Mouse (Mus musculus) forebrain, embryonic 12.5 days (tissue): ENCODE data around the gene Cmklr1. TPM values are rescaled to one million over a fixed set of nuclear protein-coding genes. Genes with fewer than 3 reads are reported as not detected.

Experiments
- ATAC-seq: fragments of 200-750 bp; cut with Nextera tagmentation; 2 replicates; pipeline ENCODE4 v1.8.0; 2017; ENCODE audit warnings: moderate TSS enrichment; ENCODE audit not compliant: low FRiP score
- H3K27ac ChIP-seq: fragments of 300-500 bp; sonication (generic); 2 replicates; pipeline ENCODE4 v1.5.1; 2016; ENCODE audit warnings: mild to moderate bottlenecking
- H3K27me3 ChIP-seq: fragments of 300-500 bp; sonication (generic); 2 replicates; pipeline ENCODE4 v1.6.1; 2016; ENCODE audit warnings: mild to moderate bottlenecking
- H3K36me3 ChIP-seq: fragments of 300-500 bp; sonication (generic); replicated peaks from 2 replicates; pipeline ENCODE4 v1.6.1; 2016; ENCODE audit warnings: mild to moderate bottlenecking
- H3K4me1 ChIP-seq: fragments of 300-500 bp; sonication (generic); 2 replicates; pipeline ENCODE4 v1.6.1; 2016
- H3K4me2 ChIP-seq: fragments of 300-500 bp; sonication (generic); 2 replicates; pipeline ENCODE4 v1.6.1; 2016; ENCODE audit warnings: mild to moderate bottlenecking, moderate library complexity
- H3K4me3 ChIP-seq: fragments of 300-500 bp; sonication (generic); replicated peaks from 2 replicates; pipeline ENCODE4 v1.5.1; 2016; ENCODE audit warnings: mild to moderate bottlenecking
- H3K9ac ChIP-seq: fragments of 300-500 bp; sonication (generic); 2 replicates; pipeline ENCODE4 v1.6.1; 2016; ENCODE audit warnings: mild to moderate bottlenecking
- H3K9me3 ChIP-seq: fragments of 300-500 bp; sonication (generic); 2 replicates; pipeline ENCODE4 v1.6.1; 2016
- WGBS: fragments of 180-500 bp; shearing (Covaris S2); methylation state at CpG from one replicate; pipeline ENCODE4 v1.1.7; 2016; 5-methylcytosine and 5-hydroxymethylcytosine counted together
- polyA plus RNA-seq: library from polyadenylated mRNA; unstranded; fragments of >200 nt; fragmentation: Nextera tagmentation; extraction: Ambion mirVana; gene quantifications from 2 replicates; pipeline ENCODE4 v1.2.1, GENCODE M21; 2016

Cmklr1 gene
- polyA plus RNA-seq, 1 experiment from 2014 or later, result 2.1 TPM

DNA sequence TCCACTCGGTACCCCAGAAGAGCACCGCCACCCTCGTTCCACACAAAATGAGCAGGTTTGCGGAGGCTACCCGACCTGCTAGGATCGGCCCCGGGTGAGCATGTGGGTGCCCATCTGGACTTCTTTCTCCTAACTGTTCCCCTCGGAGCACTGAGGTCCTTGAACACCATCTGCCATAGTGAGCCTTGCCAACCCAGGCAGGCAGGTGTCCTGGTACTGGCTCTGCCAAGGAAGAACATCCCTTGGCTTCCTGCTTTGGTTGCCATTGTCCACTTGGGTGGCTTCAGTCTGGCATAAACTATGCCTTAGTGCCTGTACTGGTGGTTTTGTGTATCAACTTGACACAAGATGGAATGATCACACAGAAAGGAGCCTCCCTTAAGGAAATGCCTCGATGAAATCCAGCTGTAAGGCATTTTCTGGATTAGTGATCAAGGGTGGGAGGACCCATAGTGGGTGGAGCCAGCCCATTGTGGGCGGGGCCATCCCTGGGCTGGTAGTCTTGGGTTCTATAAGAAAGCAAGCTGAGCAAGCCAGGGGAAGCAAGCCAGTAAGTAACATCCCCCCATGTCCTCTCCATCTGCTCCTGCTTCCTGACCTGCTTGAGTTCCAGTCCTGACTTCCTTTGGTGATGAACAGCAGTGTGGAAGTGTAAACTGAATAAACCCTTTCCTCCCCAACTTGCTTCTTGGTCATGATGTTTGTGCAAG, 28.7 kb upstream of the Cmklr1 start:
- Histone ChIP-seq H3K27me3 (no peaks in the 10 kb centered on the region), H3K36me3 (no peaks in the 10 kb centered on the region), H3K4me3 (no peak overlapping the region), H3K9ac (no peak overlapping the region), H3K9me3 (no peaks in the 10 kb centered on the region), H3K4me2 (no peak overlapping the region), H3K4me1 (peaks cover 3% of the 10 kb centered on the region; the same call in 1 of the 2 replicates), H3K27ac (no peak overlapping the region)
- WGBS, result 80% methylated on average over 10 of the region's 10 CpGs
- no peak for ATAC-seq

DNA sequence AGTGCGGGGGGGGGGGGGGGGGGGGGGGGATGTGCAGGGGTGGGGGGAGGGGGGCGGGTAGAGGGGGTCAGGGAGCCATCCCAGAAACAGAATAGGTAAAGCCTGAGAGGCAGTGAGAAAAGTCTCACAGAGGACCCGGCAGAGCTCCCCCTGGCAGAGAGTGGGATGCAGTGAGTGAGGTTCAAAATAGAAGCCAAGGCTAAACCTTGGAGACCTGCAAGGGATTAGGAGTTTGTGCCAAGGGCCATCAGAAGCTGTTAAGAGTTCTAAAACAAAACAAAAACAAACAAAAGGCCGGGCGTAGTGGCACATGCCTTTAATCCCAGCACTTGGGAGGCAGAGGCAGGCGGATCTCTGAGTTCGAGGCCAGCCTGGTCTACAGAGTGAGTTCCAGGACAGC, 27.3 kb upstream of the Cmklr1 start:
- ATAC-seq, result no peak
- Histone ChIP-seq H3K4me1 (no peaks in the 10 kb centered on the region), H3K9ac (no peak overlapping the region), H3K9me3 (no peaks in the 10 kb centered on the region), H3K4me2 (no peak overlapping the region), H3K27me3 (no peaks in the 10 kb centered on the region), H3K36me3 (no peaks in the 10 kb centered on the region), H3K4me3 (no peak overlapping the region), H3K27ac (no peak overlapping the region)
- whole genome bisulfite sequencing, result 91% methylated on average over 5 of the region's 7 CpGs

GRCm38 (mm10) chr5:113674851-113675250, 24.6 kb upstream of the Cmklr1 start:
- WGBS, result 83% methylated on average over 7 of the region's 7 CpGs
- H3K4me3 ChIP-seq, result no peak overlapping the region
- H3K4me1 ChIP-seq, result no peaks in the 10 kb centered on the region
- no peaks in the 10 kb centered on the region for H3K36me3 ChIP-seq
- no peak overlapping the region for H3K4me2 ChIP-seq
- ATAC-seq, result no peak
- no peak overlapping the region for H3K9ac ChIP-seq
- H3K27ac ChIP-seq, result no peak overlapping the region
- H3K9me3 ChIP-seq, result no peaks in the 10 kb centered on the region
- no peaks in the 10 kb centered on the region for H3K27me3 ChIP-seq

- H3K4me3 ChIP-seq, result no peak overlapping the region
- H3K9ac ChIP-seq, result no peak overlapping the region
- no peaks in the 10 kb centered on the region for H3K36me3 ChIP-seq
- whole genome bisulfite sequencing, result 90% methylated on average over 7 of the region's 7 CpGs
- H3K4me2 ChIP-seq, result no peak overlapping the region
- H3K4me1 ChIP-seq, result no peaks in the 10 kb centered on the region
- no peaks in the 10 kb centered on the region for H3K9me3 ChIP-seq
- H3K27ac ChIP-seq, result no peak overlapping the region
- H3K27me3 ChIP-seq, result no peaks in the 10 kb centered on the region
- ATAC-seq, result no peak
Measured at GRCm38 (mm10) chr5:113672456-113672855, 22.2 kb upstream of the Cmklr1 start.

DNA sequence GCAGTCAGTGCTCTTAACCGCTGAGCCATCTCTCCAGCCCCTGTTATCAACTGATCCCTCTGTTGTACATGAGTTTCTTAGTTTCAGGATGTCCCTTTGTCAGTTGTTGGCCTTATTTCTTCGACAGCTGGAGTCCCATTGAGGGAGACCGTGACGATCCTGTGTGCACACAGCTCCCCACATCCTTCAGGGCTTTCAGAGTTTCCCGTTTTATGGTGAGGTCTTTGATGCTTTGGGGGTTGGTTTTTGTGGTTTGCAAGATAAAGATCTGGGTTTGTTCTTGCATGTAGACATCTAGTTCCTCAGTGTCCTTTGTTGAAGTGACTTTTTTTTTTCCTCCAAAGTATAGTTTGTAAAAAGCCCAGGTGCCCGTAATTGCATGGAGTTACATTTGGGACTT, 20.4 kb upstream of the Cmklr1 start:
- ATAC-seq, result no peak
- WGBS, result 83% methylated on average over 6 of the region's 6 CpGs
- H3K4me3 ChIP-seq, result no peak overlapping the region

DNA sequence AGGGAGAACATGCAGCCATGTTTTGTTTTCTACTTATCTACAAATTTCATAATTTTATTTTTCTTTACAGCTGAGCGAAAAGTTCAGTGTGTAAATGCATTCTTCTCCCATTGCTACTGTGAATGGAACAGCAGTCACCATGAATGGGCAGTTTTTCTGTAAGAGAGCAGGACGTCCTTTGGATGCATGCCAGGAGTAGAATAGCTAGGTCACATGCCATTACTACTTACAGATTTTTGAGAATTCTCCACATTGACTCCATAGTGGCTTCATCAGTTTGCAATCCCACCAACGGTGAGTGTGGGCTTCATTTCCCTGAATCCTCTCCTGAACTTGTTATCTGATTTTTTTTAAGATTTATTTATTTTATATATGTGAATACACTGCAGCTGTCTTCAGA, 19.9 kb upstream of the Cmklr1 start:
- Histone ChIP-seq H3K9me3 (no peaks in the 10 kb centered on the region), H3K27me3 (no peaks in the 10 kb centered on the region), H3K27ac (no peak overlapping the region), H3K4me3 (no peak overlapping the region), H3K9ac (no peak overlapping the region), H3K4me2 (no peak overlapping the region), H3K4me1 (no peaks in the 10 kb centered on the region), H3K36me3 (no peaks in the 10 kb centered on the region)
- WGBS, result 73% methylated on average over 3 of the region's 3 CpGs
- ATAC-seq, result no peak

More for the DNA sequence above, 20.4 kb upstream of the Cmklr1 start:
- no peaks in the 10 kb centered on the region for H3K27me3 ChIP-seq
- H3K36me3 ChIP-seq, result no peaks in the 10 kb centered on the region
- H3K9ac ChIP-seq, result no peak overlapping the region
- H3K4me2 ChIP-seq, result no peak overlapping the region
- no peaks in the 10 kb centered on the region for H3K9me3 ChIP-seq
- H3K27ac ChIP-seq, result no peak overlapping the region
- no peaks in the 10 kb centered on the region for H3K4me1 ChIP-seq

GRCm38 (mm10) chr5:113664629-113665195, 14.5 kb upstream of the Cmklr1 start:
- Histone ChIP-seq H3K27ac (no peak overlapping the region), H3K27me3 (no peaks in the 10 kb centered on the region), H3K4me3 (no peak overlapping the region), H3K4me2 (no peak overlapping the region), H3K36me3 (no peaks in the 10 kb centered on the region), H3K4me1 (no peaks in the 10 kb centered on the region), H3K9me3 (peaks cover 3% of the 10 kb centered on the region; the same call in 1 of the 2 replicates), H3K9ac (no peak overlapping the region)
- ATAC-seq, result no peak
- WGBS, result 81% methylated on average over 12 of the region's 12 CpGs

- 94% methylated on average over 6 of the region's 6 CpGs for WGBS
- Histone ChIP-seq H3K4me3 (no peak overlapping the region), H3K4me2 (no peak overlapping the region), H3K9me3 (peaks cover 3% of the 10 kb centered on the region; the same call in 1 of the 2 replicates), H3K36me3 (no peaks in the 10 kb centered on the region), H3K27ac (no peak overlapping the region), H3K4me1 (no peaks in the 10 kb centered on the region), H3K9ac (no peak overlapping the region), H3K27me3 (no peaks in the 10 kb centered on the region)
- no peak for ATAC-seq
Measured at GRCm38 (mm10) chr5:113664127-113664526, 13.9 kb upstream of the Cmklr1 start.

GRCm38 (mm10) chr5:113660872-113661271, 10.6 kb upstream of the Cmklr1 start:
- WGBS, result 85% methylated on average over 10 of the region's 10 CpGs
- H3K27me3 ChIP-seq, result no peaks in the 10 kb centered on the region
- ATAC-seq, result no peak
- no peak overlapping the region for H3K4me2 ChIP-seq
- no peak overlapping the region for H3K27ac ChIP-seq
- no peaks in the 10 kb centered on the region for H3K4me1 ChIP-seq
- no peak overlapping the region for H3K4me3 ChIP-seq
- peaks cover 3% of the 10 kb centered on the region; the same call in 1 of the 2 replicates for H3K9me3 ChIP-seq
- H3K36me3 ChIP-seq, result no peaks in the 10 kb centered on the region
- H3K9ac ChIP-seq, result no peak overlapping the region

- Histone ChIP-seq H3K9ac (no peak overlapping the region), H3K36me3 (no peaks in the 10 kb centered on the region), H3K4me1 (peaks cover 10% of the 10 kb centered on the region), H3K4me3 (no peak overlapping the region), H3K27me3 (peaks cover 15% of the 10 kb centered on the region), H3K9me3 (no peaks in the 10 kb centered on the region), H3K27ac (no peak overlapping the region), H3K4me2 (no peak overlapping the region)
- no peak for ATAC-seq
- 84% methylated on average over 12 of the region's 12 CpGs for WGBS
Measured at GRCm38 (mm10) chr5:113654821-113655220, 4.6 kb upstream of the Cmklr1 start.

DNA sequence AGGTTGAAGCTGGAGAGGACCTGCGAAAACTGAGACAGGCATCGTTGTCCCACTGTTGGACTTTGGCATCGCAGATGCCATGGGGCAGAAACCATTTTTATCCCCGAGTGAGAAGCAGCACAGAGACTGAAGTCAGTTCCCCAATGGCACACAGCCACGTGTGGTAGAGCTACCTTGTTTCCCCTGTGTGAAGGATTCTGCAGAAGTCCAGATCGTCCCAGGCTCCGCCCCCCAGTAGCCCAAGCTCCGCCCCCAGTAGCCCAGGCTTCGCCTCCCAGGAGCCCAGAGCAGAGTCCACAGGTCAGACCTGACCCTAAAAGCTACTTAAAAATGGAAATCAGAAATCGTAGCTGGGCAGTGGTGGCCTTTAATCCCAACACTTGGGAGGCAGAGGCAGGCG, 4.0 kb upstream of the Cmklr1 start:
- no peaks in the 10 kb centered on the region for H3K36me3 ChIP-seq
- no peak for ATAC-seq
- peaks cover 11% of the 10 kb centered on the region for H3K4me1 ChIP-seq
- H3K9me3 ChIP-seq, result no peaks in the 10 kb centered on the region
- H3K9ac ChIP-seq, result no peak overlapping the region
- WGBS, result 80% methylated on average over 11 of the region's 11 CpGs
- H3K27ac ChIP-seq, result no peak overlapping the region
- no peak overlapping the region for H3K4me2 ChIP-seq
- H3K27me3 ChIP-seq, result peaks cover 21% of the 10 kb centered on the region
- no peak overlapping the region for H3K4me3 ChIP-seq

- Histone ChIP-seq H3K4me3 (no peak overlapping the region), H3K4me1 (peaks cover 11% of the 10 kb centered on the region), H3K4me2 (no peak overlapping the region), H3K36me3 (no peaks in the 10 kb centered on the region), H3K9me3 (no peaks in the 10 kb centered on the region), H3K27ac (no peak overlapping the region), H3K27me3 (peaks cover 28% of the 10 kb centered on the region), H3K9ac (no peak overlapping the region)
- no peak for ATAC-seq
- WGBS, result 40% methylated on average over 5 of the region's 5 CpGs
Measured at GRCm38 (mm10) chr5:113652215-113652614, 2.0 kb upstream of the Cmklr1 start.

GRCm38 (mm10) chr5:113648647-113649211, 1.5 kb downstream of the Cmklr1 start:
- Histone ChIP-seq H3K4me1 (peaks cover 11% of the 10 kb centered on the region), H3K36me3 (no peaks in the 10 kb centered on the region), H3K27ac (no peak overlapping the region), H3K9me3 (no peaks in the 10 kb centered on the region), H3K9ac (no peak overlapping the region), H3K27me3 (peaks cover 33% of the 10 kb centered on the region), H3K4me2 (no peak overlapping the region), H3K4me3 (no peak overlapping the region)
- no peak for ATAC-seq
- WGBS, result 87% methylated on average over 5 of the region's 5 CpGs
